Mouse (Mus musculus) midbrain, embryonic 14.5 days (tissue): Measurements from ENCODE around the gene Gm49403. TPM values are rescaled to one million over a fixed set of nuclear protein-coding genes. Genes with fewer than 3 reads are reported as not detected.

ENCODE experiments used
- ATAC-seq: fragments of 200-750 bp; cut with Nextera tagmentation; 2 replicates; pipeline ENCODE4 v1.8.0; 2017; ENCODE audit warnings: moderate number of reproducible peaks, moderate library complexity; ENCODE audit not compliant: low FRiP score, low TSS enrichment
- DNase-seq: peaks from one replicate; pipeline ENCODE4 v3.0.0-alpha.2; 2015
- H3K27ac ChIP-seq: fragments of 300-500 bp; sonication (generic); replicated peaks from 2 replicates; pipeline ENCODE4 v1.5.1; 2014; ENCODE audit warnings: mild to moderate bottlenecking, low read depth, low read length, moderate library complexity
- H3K27me3 ChIP-seq: fragments of 300-500 bp; sonication (generic); 2 replicates; pipeline ENCODE4 v1.6.1; 2014; ENCODE audit warnings: low read length, control low read depth, mixed read lengths; ENCODE audit not compliant: control insufficient read depth, insufficient read depth
- H3K36me3 ChIP-seq: fragments of 300-500 bp; sonication (generic); 2 replicates; pipeline ENCODE4 v1.6.1; 2014; ENCODE audit warnings: low read length, control low read depth; ENCODE audit not compliant: control insufficient read depth, insufficient read depth
- H3K4me1 ChIP-seq: fragments of 300-500 bp; sonication (generic); 2 replicates; pipeline ENCODE4 v1.6.1; 2014; ENCODE audit warnings: mild to moderate bottlenecking, antibody characterized with exemption, low read length, control low read depth; ENCODE audit not compliant: control insufficient read depth, insufficient read depth
- H3K4me2 ChIP-seq: fragments of 300-500 bp; sonication (generic); 2 replicates; pipeline ENCODE4 v1.6.1; 2014; ENCODE audit warnings: mild to moderate bottlenecking, low read length, moderate library complexity
- H3K4me3 ChIP-seq: fragments of 300-500 bp; sonication (generic); replicated peaks from 2 replicates; pipeline ENCODE4 v1.5.1; 2014; ENCODE audit warnings: low read depth, low read length
- H3K9ac ChIP-seq: fragments of 300-500 bp; sonication (generic); replicated peaks from 2 replicates; pipeline ENCODE4 v1.6.1; 2014; ENCODE audit warnings: mild to moderate bottlenecking, low read length, moderate library complexity
- H3K9me3 ChIP-seq: fragments of 300-500 bp; sonication (generic); 2 replicates; pipeline ENCODE4 v1.6.1; 2016; ENCODE audit warnings: low read length, control low read depth, mixed read lengths; ENCODE audit not compliant: control insufficient read depth
- WGBS: fragments of 180-500 bp; shearing (Covaris S2); extraction: QIAGEN DNeasy Blood & Tissue Kit; methylation state at CpG from one replicate; pipeline ENCODE4 v1.1.7; 2014; 5-methylcytosine and 5-hydroxymethylcytosine counted together
- polyA plus RNA-seq: library from polyadenylated mRNA; unstranded; fragments of >200 nt; fragmentation: Nextera tagmentation; extraction: Ambion mirVana; gene quantifications from 2 replicates; pipeline ENCODE4 v1.2.1, GENCODE M21; 2014

The Gm49403 gene
- polyA plus RNA-seq, 1 experiment from 2014 or later, result not detected

- Histone ChIP-seq H3K27me3 (no peaks in the 10 kb centered on the region), H3K4me2 (peak within 1 kb of the TSS; percentile 75), H3K27ac (peak within 1 kb of the TSS; percentile 85), H3K9ac (peak within 1 kb of the TSS; percentile 87), H3K36me3 (peaks cover 29% of the 10 kb centered on the region), H3K4me3 (peak within 1 kb of the TSS; percentile 85), H3K4me1 (peaks cover 23% of the 10 kb centered on the region), H3K9me3 (no peaks in the 10 kb centered on the region)
- ATAC-seq (peak; percentile 99), DNase-seq (peak; percentile 99)
- under 1% methylated on average over 53 of the region's 53 CpGs for WGBS
These were observed 14.2 kb downstream of the Gm49403 start, which contains the start of gene Ganab for GRCm38 (mm10) chr19:8897865-8898495. Gene Ganab (plus strand): TSS chr19:8898071.

- Histone ChIP-seq H3K9me3 (no peaks in the 10 kb centered on the region), H3K27me3 (no peaks in the 10 kb centered on the region), H3K36me3 (peaks cover 35% of the 10 kb centered on the region), H3K4me2 (peak overlapping the region; percentile 75), H3K27ac (peak overlapping the region; percentile 85), H3K4me1 (peaks cover 18% of the 10 kb centered on the region), H3K9ac (peak overlapping the region; percentile 87), H3K4me3 (peak overlapping the region; percentile 85)
- no peak for DNase-seq
- WGBS, result 19% methylated on average over 13 of the region's 13 CpGs
- ATAC-seq, result no peak
These were observed 14.8 kb downstream of the Gm49403 start for GRCm38 (mm10) chr19:8898576-8898975.

- no peak overlapping the region for H3K27ac ChIP-seq
- no peak for ATAC-seq
These were observed 15.3 kb downstream of the Gm49403 start for GRCm38 (mm10) chr19:8899079-8899478.

GRCm38 (mm10) chr19:8903412-8903811 lies 19.7 kb downstream of the Gm49403 start:
- H3K9ac ChIP-seq, result no peak overlapping the region
- H3K27ac ChIP-seq, result no peak overlapping the region
- no peak for ATAC-seq
- no peaks in the 10 kb centered on the region for H3K27me3 ChIP-seq
- no peak overlapping the region for H3K4me3 ChIP-seq
- peaks cover 7% of the 10 kb centered on the region; the same call in 1 of the 2 replicates for H3K4me1 ChIP-seq
- no peaks in the 10 kb centered on the region for H3K9me3 ChIP-seq
- peaks cover 62% of the 10 kb centered on the region for H3K36me3 ChIP-seq
- 96% methylated on average over 5 of the region's 5 CpGs for WGBS
- DNase-seq, result no peak
- no peak overlapping the region for H3K4me2 ChIP-seq

More at GRCm38 (mm10) chr19:8899079-8899478, 15.3 kb downstream of the Gm49403 start:
- no peaks in the 10 kb centered on the region for H3K9me3 ChIP-seq
- no peak for DNase-seq
- peak overlapping the region; percentile 75 for H3K4me2 ChIP-seq
- H3K36me3 ChIP-seq, result peaks cover 39% of the 10 kb centered on the region
- H3K4me3 ChIP-seq, result peak overlapping the region; percentile 85
- peaks cover 14% of the 10 kb centered on the region for H3K4me1 ChIP-seq
- H3K27me3 ChIP-seq, result no peaks in the 10 kb centered on the region
- WGBS, result 70% methylated on average over 3 of the region's 3 CpGs
- H3K9ac ChIP-seq, result peak overlapping the region; percentile 87; the same call in 1 of the 2 replicates

- no peak for ATAC-seq
- Histone ChIP-seq H3K27me3 (no peaks in the 10 kb centered on the region), H3K4me1 (no peaks in the 10 kb centered on the region), H3K27ac (no peak overlapping the region), H3K36me3 (peaks cover 97% of the 10 kb centered on the region), H3K4me2 (no peak overlapping the region), H3K9ac (no peak overlapping the region), H3K4me3 (no peak overlapping the region), H3K9me3 (no peaks in the 10 kb centered on the region)
- whole genome bisulfite sequencing, result 93% methylated on average over 6 of the region's 6 CpGs
- DNase-seq, result no peak
These were observed 24.8 kb downstream of the Gm49403 start for GRCm38 (mm10) chr19:8908531-8908930.

- no peaks in the 10 kb centered on the region for H3K9me3 ChIP-seq
- H3K4me2 ChIP-seq, result no peak overlapping the region
- ATAC-seq, result no peak
- no peak overlapping the region for H3K27ac ChIP-seq
- no peak overlapping the region for H3K4me3 ChIP-seq
- peaks cover 100% of the 10 kb centered on the region for H3K36me3 ChIP-seq
- no peak for DNase-seq
- H3K27me3 ChIP-seq, result no peaks in the 10 kb centered on the region
- no peaks in the 10 kb centered on the region for H3K4me1 ChIP-seq
- 96% methylated on average over 5 of the region's 5 CpGs for WGBS
- no peak overlapping the region for H3K9ac ChIP-seq
These were observed 28.1 kb downstream of the Gm49403 start for GRCm38 (mm10) chr19:8911810-8912209.

- no peak for DNase-seq
- Histone ChIP-seq H3K27ac (no peak overlapping the region), H3K4me2 (no peak overlapping the region), H3K36me3 (peaks cover 80% of the 10 kb centered on the region), H3K27me3 (no peaks in the 10 kb centered on the region), H3K4me3 (no peak overlapping the region), H3K9me3 (no peaks in the 10 kb centered on the region), H3K4me1 (no peaks in the 10 kb centered on the region), H3K9ac (no peak overlapping the region)
- no peak for ATAC-seq
- WGBS, result 94% methylated on average over 3 of the region's 3 CpGs
These were observed 30.5 kb downstream of the Gm49403 start for GRCm38 (mm10) chr19:8914212-8914611.

- Histone ChIP-seq H3K27me3 (no peaks in the 10 kb centered on the region), H3K4me2 (no peak overlapping the region), H3K4me1 (peaks cover 10% of the 10 kb centered on the region; the same call in 1 of the 2 replicates), H3K9me3 (no peaks in the 10 kb centered on the region), H3K36me3 (peaks cover 35% of the 10 kb centered on the region), H3K9ac (no peak overlapping the region), H3K27ac (no peak overlapping the region), H3K4me3 (no peak overlapping the region)
- no peak for DNase-seq
- 92% methylated on average over 3 of the region's 3 CpGs for WGBS
- ATAC-seq, result no peak
These were observed 35.3 kb downstream of the Gm49403 start for GRCm38 (mm10) chr19:8919000-8919399.

- peak overlapping the region; percentile 85 for H3K27ac ChIP-seq
- H3K4me3 ChIP-seq, result peak overlapping the region; percentile 83
- H3K9ac ChIP-seq, result peak overlapping the region; percentile 80; the same call in 1 of the 2 replicates
- no peak for DNase-seq
- H3K4me1 ChIP-seq, result peaks cover 10% of the 10 kb centered on the region; the same call in 1 of the 2 replicates
- peak overlapping the region; percentile 62 for H3K4me2 ChIP-seq
- no peaks in the 10 kb centered on the region for H3K9me3 ChIP-seq
- H3K36me3 ChIP-seq, result peaks cover 32% of the 10 kb centered on the region
- no peaks in the 10 kb centered on the region for H3K27me3 ChIP-seq
- WGBS, result 73% methylated on average over 6 of the region's 6 CpGs
- ATAC-seq, result no peak
These were observed 35.9 kb downstream of the Gm49403 start for GRCm38 (mm10) chr19:8919684-8920072.
